Mouse (Mus musculus): ENCODE measurements around the gene Myh6. TPM values are rescaled to one million over a fixed set of nuclear protein-coding genes. Genes with fewer than 3 reads are reported as not detected.
A peak's percentile ranks its signal among the peaks of the same experiment; 100 is the strongest.

The Myh6 gene
- total RNA-seq, 4 experiments from 2014 or later, result not detected

GRCm38 (mm10) chr14:54929801-54930200, 36.9 kb downstream of the Myh6 start:
- DNase-seq, result no peak

- no peak for DNase-seq
Observed at GRCm38 (mm10) chr14:54927296-54927695, 39.4 kb downstream of the Myh6 start.

- no peak for DNase-seq
Observed at GRCm38 (mm10) chr14:54926401-54927158, 40.1 kb downstream of the Myh6 start.

GRCm38 (mm10) chr14:54925349-54926342, 41.1 kb downstream of the Myh6 start, which contains the start of gene Efs:
Efs (minus strand) TSS chr14:54926126.
- DNase-seq, result peak; percentile 17

- no peak for DNase-seq
Observed at GRCm38 (mm10) chr14:54924641-54925348, 41.9 kb downstream of the Myh6 start.

GRCm38 (mm10) chr14:54920076-54920685, 46.5 kb downstream of the Myh6 start:
- DNase-seq, result no peak

- DNase-seq, result no peak
Observed at GRCm38 (mm10) chr14:54913343-54913742, 53.4 kb downstream of the Myh6 start.

GRCm38 (mm10) chr14:54912886-54913285, 53.8 kb downstream of the Myh6 start, which contains the start of gene Slc22a17:
Slc22a17 (minus strand) TSS chr14:54913132.
- peak; percentile 55 for DNase-seq

- no peak for DNase-seq
Observed at GRCm38 (mm10) chr14:54912109-54912850, 54.4 kb downstream of the Myh6 start.

GRCm38 (mm10) chr14:54908682-54909081, 58.0 kb downstream of the Myh6 start:
- no peak for DNase-seq

GRCm38 (mm10) chr14:54903641-54904040, 63.1 kb downstream of the Myh6 start:
- DNase-seq, result no peak

GRCm38 (mm10) chr14:54900383-54900782, 66.3 kb downstream of the Myh6 start:
- DNase-seq, result no peak

- no peak for DNase-seq
Observed at GRCm38 (mm10) chr14:54897445-54897844, 69.3 kb downstream of the Myh6 start.

GRCm38 (mm10) chr14:54894296-54895151, 72.2 kb downstream of the Myh6 start:
- no peak for DNase-seq

- peak; percentile 99 for DNase-seq
Observed at GRCm38 (mm10) chr14:54893651-54894181, 73.0 kb downstream of the Myh6 start.

- DNase-seq, result no peak
Observed at GRCm38 (mm10) chr14:54892200-54892599, 74.5 kb downstream of the Myh6 start, which contains the start of gene Pabpn1. Pabpn1 (plus strand) TSS chr14:54892500.
